Comparison of ENCODE assay signal across 28 mouse cellular contexts in genomic region chr15:3999144-3999543, GRCm38 (mm10). TPM values are rescaled to one million over a fixed set of nuclear protein-coding genes. Genes with fewer than 3 reads are reported as not detected.
DNase-seq lines count a peak whose midpoint lies in the region; TF ChIP-seq lines count a peak whose summit lies in the region.
"Had no signal": no experiment of that assay in that cellular context is flagged by ENCODE, and none has a peak within 500 bp of the region (broad histone marks: within the 10 kb centered on the region; RNA-seq: fewer than 3 reads in every experiment).

No protein-coding gene starts in this region.

- H3K4me3 ChIP-seq in C2C12 (ENCODE audit: insufficient read depth, poor library complexity, severe bottlenecking), result no peak overlapping the region
- H3K4me3 ChIP-seq in brown adipose tissue, adult 24 weeks (ENCODE audit: insufficient read depth, low read depth, low read length), result no peak overlapping the region
- H3K4me3 ChIP-seq: gastrocnemius, adult 2 months; hindbrain, embryonic 12.5 days; intestine, embryonic 15.5 days; limb, embryonic 12.5 days; liver, embryonic 15.5 days; lung, embryonic 15.5 days; midbrain, embryonic 13.5 days; neural tube, embryonic 15.5 days had no signal

- H3K79me3 ChIP-seq in C2C12 (ENCODE audit: low read depth), result peaks cover 6% of the 10 kb centered on the region

- H3ac ChIP-seq in C2C12 (ENCODE audit: control insufficient read depth, insufficient read length, low read depth), result no peak overlapping the region

- no peaks in the 10 kb centered on the region for H3K27me3 ChIP-seq in C2C12 (ENCODE audit: control insufficient read depth, insufficient read depth, insufficient read length)
- H3K27me3 ChIP-seq: hindbrain, embryonic 12.5 days; intestine, embryonic 15.5 days; limb, embryonic 12.5 days; liver, embryonic 15.5 days; lung, embryonic 15.5 days; midbrain, embryonic 13.5 days; neural tube, embryonic 15.5 days had no signal

- no peaks in the 10 kb centered on the region for H3K36me3 ChIP-seq in C2C12 (ENCODE audit: control insufficient read depth, insufficient read depth)
- H3K36me3 ChIP-seq: G1E; hindbrain, embryonic 12.5 days; intestine, embryonic 15.5 days; limb, embryonic 12.5 days; liver, embryonic 15.5 days; lung, embryonic 15.5 days; midbrain, embryonic 13.5 days; neural tube, embryonic 15.5 days had no signal

- TF ChIP-seq CTCF in C2C12 (IDR thresholded peaks at IDR 0.05; ENCODE audit: control insufficient read depth, insufficient read depth, insufficient read length), result no peak

- peaks cover 10% of the 10 kb centered on the region for H3K79me2 ChIP-seq in C2C12 (ENCODE audit: control insufficient read depth, insufficient read depth)

- no peaks in the 10 kb centered on the region; the same call in 1 of the 2 replicates for H3K4me1 ChIP-seq in brown adipose tissue, adult 24 weeks (ENCODE audit: control insufficient read depth, insufficient read depth, insufficient read length, low read length)
- H3K4me1 ChIP-seq: intestine, embryonic 15.5 days had no signal

- 0 out of 2 replicates have a peak overlapping the region, but pooled peaks have one; percentile 32 for H3K27ac ChIP-seq in brown adipose tissue, adult 24 weeks (replicated peaks; ENCODE audit: low read depth, low read length)
- H3K27ac ChIP-seq: gastrocnemius, adult 2 months; hindbrain, embryonic 12.5 days; hindbrain, postnatal 0 days; intestine, embryonic 15.5 days; limb, embryonic 12.5 days; liver, embryonic 15.5 days; lung, embryonic 15.5 days; macrophage; midbrain, embryonic 13.5 days; neural tube, embryonic 15.5 days had no signal

- peak; percentile 78 for DNase-seq in 3T3-L1 (ENCODE audit: low read depth, low spot score)
- DNase-seq in NIH3T3 (ENCODE audit: low read depth), result peak; percentile 61
- DNase-seq in lung, adult 18-20 months, result no peak
- DNase-seq in kidney, postnatal 10 days, result no peak
- no peak for DNase-seq in layer of hippocampus, postnatal 25 days (ENCODE audit: extremely low spot score in 1 of 2, low spot score in 1 of 2)
- DNase-seq: cerebellum, adult 9-10 months; cerebellum, postnatal 36 days; gastrocnemius, adult 2 months; gastrocnemius, postnatal 36 days; heart, adult 18-20 months; heart, postnatal 36 days; kidney, adult 2 months; kidney, postnatal 4 days; right cerebral cortex, adult 18-20 months; spleen, adult 18-20 months; thymus, postnatal 25 days had no signal

TF ChIP-seq in C2C12, 6 proteins besides CTCF, POLR2A, EP300 and RAD21:
- TF ChIP-seq CEBPB (IDR thresholded peaks at IDR 0.05; ENCODE audit: low read depth) (peak; percentile 78), USF1 (IDR thresholded peaks at IDR 0.05; ENCODE audit: low read depth) (peak; percentile 64), MYOG (IDR thresholded peaks at IDR 0.05; ENCODE audit: control insufficient read depth, extremely low read depth, insufficient read length) (no peak)

RNA-seq across cellular contexts. Expression of gene AW549877, which starts 3.6 kb away (rescaled TPM):
- polyA plus RNA-seq in C2C12 (2012; fragmentation: generic; extraction: Trizol), result 3.4 TPM
- 45.9 and 49.1 TPM in 2 replicates for polyA plus RNA-seq in brown adipose tissue, adult 24 weeks (2012; ENCODE audit: insufficient read depth, insufficient read length, missing spikeins)
- total RNA-seq in layer of hippocampus, postnatal 25 days (2021), result 10 to 100 TPM; 41.1 to 45.1 TPM

RNA-seq across cellular contexts. Expression of gene Fbxo4, which starts 19.8 kb away (rescaled TPM):
- polyA plus RNA-seq in C2C12 (2012; fragmentation: generic; extraction: Trizol), result 13.4 TPM
- polyA plus RNA-seq in brown adipose tissue, adult 24 weeks (2012; ENCODE audit: insufficient read depth, insufficient read length, missing spikeins), result 15.9 and 18.9 TPM in 2 replicates
- 1 to 10 TPM; 6.7 to 8.9 TPM for total RNA-seq in layer of hippocampus, postnatal 25 days (2021)

RNA-seq across cellular contexts. Expression of gene Oxct1, which starts 27.0 kb away (rescaled TPM):
- 36.2 TPM for polyA plus RNA-seq in C2C12 (2012; fragmentation: generic; extraction: Trizol)
- 143 and 178 TPM in 2 replicates for polyA plus RNA-seq in brown adipose tissue, adult 24 weeks (2012; ENCODE audit: insufficient read depth, insufficient read length, missing spikeins)
- 100 to 1,000 TPM; 339 to 348 TPM for total RNA-seq in layer of hippocampus, postnatal 25 days (2021)

Comparison
In these comparisons a context has a peak if more than half of its experiments do, and no peak if none do; other contexts are left out.
1. DNase-seq: peak in 3T3-L1 (single experiment) and NIH3T3 (single experiment); none in lung, adult 18-20 months (0 of 2), kidney, postnatal 10 days (single experiment) and layer of hippocampus, postnatal 25 days (0 of 2).
2. RNA of gene AW549877, which starts 3.6 kb away (polyA plus RNA-seq): 45.9 to 49.1 TPM in brown adipose tissue, adult 24 weeks; 3.4 TPM in C2C12 (single experiment); every median in the first group is over 10 times any median in the second.